Mouse (Mus musculus) layer of hippocampus, adult 2 months (tissue): ENCODE data around the gene Slc25a33. TPM values are rescaled to one million over a fixed set of nuclear protein-coding genes. Genes with fewer than 3 reads are reported as not detected.

ENCODE experiments used
- DNase-seq, 2 experiments: peaks; one replicate each; pipeline ENCODE4 v3.0.0; 2022; ENCODE audit warnings: low spot score in 2 of 2
- H3K27ac ChIP-seq: fragments of 200-600 bp; 2 replicates; pipeline ENCODE4 v1.8.1; 2022
- H3K4me3 ChIP-seq: fragments of 200-600 bp; 2 replicates; pipeline ENCODE4 v1.8.1; 2022; ENCODE audit warnings: mild to moderate bottlenecking
- CTCF ChIP-seq: fragments of 200-600 bp; conservative IDR thresholded peaks from 2 replicates; pipeline ENCODE4 v1.8.1; 2022; ENCODE audit warnings: antibody characterized with exemption, mild to moderate bottlenecking, moderate library complexity
- total RNA-seq, 2 experiments: library from RNA; stranded (reverse); gene quantifications; 2 replicates each; pipeline ENCODE4 v1.2.3; 2021

Slc25a33 gene
- total RNA-seq, 2 experiments from 2014 or later, result 35.6 to 35.8 TPM

GRCm38 (mm10) chr4:149791470-149791869 is 17.4 kb upstream of the Slc25a33 start:
- DNase-seq, result no peak
- Histone ChIP-seq H3K4me3 (no peak overlapping the region), H3K27ac (peak overlapping the region; percentile 84)
- no peak for TF ChIP-seq CTCF

DNA sequence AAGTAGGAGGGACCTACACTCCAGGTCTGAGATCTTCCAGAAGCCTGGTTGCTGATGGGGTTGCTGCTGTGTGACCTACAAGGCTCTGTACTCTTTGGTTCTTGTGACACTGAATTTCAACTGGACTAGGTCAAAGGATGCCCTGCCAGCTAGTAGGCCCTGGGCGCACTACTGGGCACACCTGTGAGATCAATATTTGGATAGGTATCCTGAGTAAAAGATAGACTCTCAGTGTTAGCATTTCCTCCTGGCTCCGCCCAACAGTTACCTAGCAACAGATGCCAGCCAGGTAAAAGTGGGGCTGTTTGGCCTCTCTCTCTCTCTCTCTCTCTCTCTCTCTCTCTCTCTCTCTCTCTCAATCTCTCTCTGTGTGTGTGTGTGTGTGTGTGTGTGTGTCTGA is 16.9 kb upstream of the Slc25a33 start:
- DNase-seq, result no peak
- no peak overlapping the region for H3K4me3 ChIP-seq
- no peak for TF ChIP-seq CTCF
- H3K27ac ChIP-seq, result peak overlapping the region; percentile 39; the same call in 1 of the 2 replicates

DNA sequence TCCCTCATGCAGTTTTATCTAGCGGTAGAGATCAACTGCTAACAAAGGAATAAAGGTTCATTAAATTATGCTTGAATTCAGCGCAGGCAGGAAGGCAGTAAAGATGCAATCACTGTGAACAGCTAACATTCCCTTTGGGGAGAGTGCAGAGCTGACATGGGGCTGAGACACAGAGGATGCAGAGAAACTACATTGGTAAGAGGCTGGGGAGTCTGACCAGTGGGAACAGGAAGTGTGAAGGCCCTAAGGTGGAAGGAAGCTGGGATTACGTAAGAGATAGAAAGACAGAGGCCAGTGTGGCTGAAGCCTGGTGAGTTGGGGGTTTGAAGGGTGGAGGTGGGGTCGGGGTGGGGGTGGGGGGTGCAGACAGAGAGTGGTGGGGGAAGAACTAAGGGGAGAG is 16.5 kb upstream of the Slc25a33 start:
- no peak for DNase-seq
- Histone ChIP-seq H3K27ac (peak overlapping the region; percentile 39; the same call in 1 of the 2 replicates), H3K4me3 (no peak overlapping the region)
- no peak for TF ChIP-seq CTCF

DNA sequence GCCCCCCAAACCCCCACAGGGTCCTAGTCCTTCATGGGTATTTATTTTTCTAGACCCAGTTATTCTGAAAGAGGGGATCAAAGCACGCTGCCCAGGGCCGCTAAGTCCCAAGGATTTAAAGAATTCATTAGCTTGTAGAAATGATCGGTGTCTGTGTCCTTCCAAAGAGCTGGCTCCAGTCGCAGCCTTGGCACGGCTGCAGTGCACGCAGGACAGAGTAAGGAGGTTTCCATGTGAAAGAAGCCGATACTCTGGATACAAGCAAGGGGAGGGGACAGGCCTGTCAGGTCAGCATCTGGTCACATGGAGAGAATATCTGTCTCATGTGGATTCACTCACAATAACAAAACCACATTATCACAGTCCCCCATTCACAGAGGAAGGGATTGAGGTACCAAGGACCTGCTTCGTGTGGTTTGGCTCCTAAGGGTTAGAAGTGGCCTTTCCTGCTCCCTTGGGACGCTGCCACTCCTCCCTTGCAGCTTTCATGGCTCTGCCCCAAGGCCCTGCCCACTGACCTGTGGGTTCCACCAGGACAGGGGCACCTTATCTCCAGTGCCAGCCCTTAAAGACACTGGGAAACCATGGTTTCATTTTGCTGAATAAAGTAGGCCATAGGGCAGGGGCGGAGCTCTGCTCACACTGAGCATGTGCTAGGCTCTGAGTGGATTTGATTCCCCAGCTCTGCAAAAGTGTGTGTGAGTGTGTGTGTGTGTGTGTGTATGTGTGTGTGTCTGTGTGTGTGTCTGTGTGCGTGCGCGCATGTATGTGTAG is 15.5 kb upstream of the Slc25a33 start:
- Histone ChIP-seq H3K27ac (peak overlapping the region; percentile 44; the same call in 1 of the 2 replicates), H3K4me3 (no peak overlapping the region)
- no peak for DNase-seq
- no peak for TF ChIP-seq CTCF

DNA sequence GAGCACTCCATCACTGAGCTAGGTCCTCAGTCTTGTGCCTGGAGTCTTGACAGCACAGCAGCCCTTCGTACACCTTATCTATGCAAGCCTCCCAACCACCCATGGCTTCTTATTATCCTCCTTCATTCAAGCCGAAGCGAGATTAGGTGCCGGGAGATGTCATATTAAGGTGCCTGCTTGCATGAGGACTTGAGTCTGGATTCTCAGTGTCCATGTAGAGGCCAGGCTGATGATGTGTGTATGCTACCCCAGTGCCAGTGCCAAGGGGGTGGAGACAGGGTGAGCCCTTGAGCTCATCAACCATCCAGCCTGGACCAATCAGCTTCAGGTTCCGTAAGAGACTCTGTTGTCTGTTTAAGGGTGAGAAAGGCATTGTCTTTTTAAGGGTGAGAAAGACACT is 10.8 kb upstream of the Slc25a33 start:
- no peak for DNase-seq
- no peak for TF ChIP-seq CTCF
- Histone ChIP-seq H3K4me3 (no peak overlapping the region), H3K27ac (no peak overlapping the region)

DNA sequence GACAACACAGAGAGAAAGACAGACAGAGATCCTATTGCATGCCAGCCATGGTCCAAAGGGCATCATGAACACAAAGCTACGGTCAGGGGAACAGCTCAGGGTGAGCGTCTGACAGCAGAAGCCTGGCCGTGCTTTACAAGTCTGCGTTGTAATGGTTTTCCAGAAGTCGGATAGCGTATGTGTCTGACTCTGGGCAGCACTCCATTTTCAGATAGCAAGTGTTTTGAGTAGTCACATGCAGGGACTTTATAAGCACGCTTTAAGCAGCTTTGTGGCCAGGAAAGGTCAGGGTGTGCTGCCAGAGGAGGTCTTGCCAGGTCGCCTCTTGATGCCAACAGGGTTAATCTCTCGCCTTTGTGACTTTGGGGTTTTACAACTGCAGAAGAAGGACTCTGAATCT is 10.3 kb upstream of the Slc25a33 start:
- no peak overlapping the region for H3K27ac ChIP-seq
- no peak for TF ChIP-seq CTCF
- no peak for DNase-seq

GRCm38 (mm10) chr4:149782975-149783374 is 8.9 kb upstream of the Slc25a33 start:
- TF ChIP-seq CTCF, result no peak
- H3K4me3 ChIP-seq, result no peak overlapping the region
- H3K27ac ChIP-seq, result peak overlapping the region; percentile 65; the same call in 1 of the 2 replicates
- DNase-seq, result no peak

More for the DNA sequence above, 10.3 kb upstream of the Slc25a33 start:
- H3K4me3 ChIP-seq, result no peak overlapping the region

GRCm38 (mm10) chr4:149780565-149781356 is 6.7 kb upstream of the Slc25a33 start:
- no peak overlapping the region for H3K4me3 ChIP-seq
- DNase-seq, result peak in 1 of 2 experiments; percentile 62
- peak overlapping the region; percentile 63; the same call in 1 of the 2 replicates for H3K27ac ChIP-seq
- TF ChIP-seq CTCF, result no peak

- TF ChIP-seq CTCF, result no peak
- Histone ChIP-seq H3K27ac (no peak overlapping the region), H3K4me3 (no peak overlapping the region)
- DNase-seq, result no peak
Observed at GRCm38 (mm10) chr4:149779966-149780365, 5.9 kb upstream of the Slc25a33 start.

DNA sequence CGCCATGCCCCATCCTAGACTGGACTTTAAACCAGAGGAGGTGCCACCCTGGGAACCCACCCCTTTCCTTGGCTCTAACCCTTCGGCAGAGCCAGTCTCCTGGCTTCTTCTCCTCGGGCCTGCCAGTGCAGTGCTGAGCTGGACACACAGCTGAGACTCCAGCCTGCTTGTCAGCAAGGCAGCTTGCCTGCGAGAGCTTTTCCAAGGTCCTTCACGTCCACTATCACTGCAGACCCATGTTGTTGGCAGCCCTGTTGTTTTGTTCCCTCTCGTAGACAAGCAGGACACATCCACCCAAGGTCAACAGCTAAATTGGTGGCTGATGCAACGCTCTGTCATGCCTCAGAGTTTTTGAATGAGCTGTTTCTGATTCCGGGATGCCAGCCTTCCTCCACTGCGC is 3.0 kb upstream of the Slc25a33 start:
- TF ChIP-seq CTCF, result no peak
- Histone ChIP-seq H3K4me3 (no peak overlapping the region), H3K27ac (no peak overlapping the region; the same call in 1 of the 2 replicates)
- DNase-seq, result no peak

DNA sequence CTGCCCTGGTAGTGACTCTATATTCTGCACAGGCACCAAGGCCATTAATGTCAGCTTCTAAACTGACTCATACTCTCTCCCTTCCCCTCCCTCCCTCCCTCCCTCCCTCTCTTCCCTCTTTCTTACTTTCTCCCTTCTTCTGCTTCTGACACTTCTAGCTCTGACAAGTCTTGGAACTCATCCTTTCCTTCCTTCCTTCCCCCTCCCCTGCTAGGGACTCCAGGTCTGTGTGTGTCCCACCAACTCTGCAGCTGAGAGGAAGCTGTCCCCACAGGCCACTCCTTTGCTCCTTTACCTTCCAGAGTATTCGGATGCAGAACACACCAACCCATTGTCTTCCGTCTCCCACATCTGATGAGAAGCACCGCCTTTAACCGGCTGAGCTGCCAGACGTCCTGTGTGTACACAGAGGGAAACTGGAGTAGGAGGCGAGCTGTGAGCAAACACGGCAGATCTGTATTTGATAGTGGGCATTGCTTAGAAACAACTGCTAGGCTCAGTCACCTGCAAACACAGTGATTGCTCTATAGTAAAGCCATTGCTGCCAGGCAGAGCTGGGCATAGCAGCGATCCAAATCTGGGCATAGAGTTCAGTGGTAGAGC is 1.8 kb upstream of the Slc25a33 start:
- Histone ChIP-seq H3K27ac (peak overlapping the region; percentile 63; the same call in 1 of the 2 replicates), H3K4me3 (no peak overlapping the region)
- no peak for DNase-seq
- TF ChIP-seq CTCF, result no peak

DNA sequence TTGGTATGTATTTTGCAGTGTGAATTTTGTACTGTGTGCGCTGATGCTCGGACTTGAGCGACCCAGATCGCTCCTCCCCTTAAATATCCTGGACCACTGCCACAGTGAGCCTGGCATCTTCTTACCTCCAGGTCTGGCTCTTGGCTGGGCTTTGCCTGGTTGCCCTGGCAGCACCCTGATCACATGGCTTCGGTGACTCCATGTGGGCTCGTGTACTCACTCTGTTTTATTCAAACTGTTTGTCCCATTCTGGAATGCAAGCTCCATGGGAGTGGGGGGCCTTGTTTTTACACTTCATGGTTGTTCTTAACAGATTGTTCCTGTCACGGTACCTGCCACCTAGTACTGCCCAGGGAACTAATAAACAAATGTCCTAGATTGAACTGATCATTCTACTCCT is 1.3 kb upstream of the Slc25a33 start:
- Histone ChIP-seq H3K27ac (peak overlapping the region; percentile 63; the same call in 1 of the 2 replicates), H3K4me3 (no peak overlapping the region)
- no peak for TF ChIP-seq CTCF
- DNase-seq, result no peak
